Mouse (Mus musculus): ENCODE measurements at regions not wholly inside any gene's neighbourhood (a gene's known extent, or its start where the extent isn't known, plus 50 kb on each side); places are given as distances from the start of the nearest gene placed in this dataset.

DNA sequence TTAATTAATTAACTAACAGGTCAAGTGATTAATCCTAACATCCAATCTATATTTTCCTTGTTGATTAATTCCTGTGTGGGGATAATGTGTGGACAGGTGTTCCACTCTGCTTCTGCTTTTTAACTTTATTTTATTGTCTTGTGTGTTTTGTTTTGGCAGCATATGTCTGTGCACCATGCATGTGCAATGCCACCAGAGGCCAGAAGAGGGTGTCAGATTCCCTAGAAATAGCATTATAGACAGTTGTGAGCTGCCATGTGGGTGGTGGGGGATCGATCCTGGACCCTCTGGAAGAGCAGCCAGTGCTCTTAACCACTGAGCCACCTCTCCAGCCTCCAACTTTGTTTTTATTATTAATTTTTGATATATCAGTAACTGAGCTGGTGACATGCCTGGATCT, 65.6 kb downstream of the En1 start:
- no peak for DNase-seq (ENCODE audit: low spot score)

GRCm38 (mm10) chr1:120683532-120684245, 81.5 kb downstream of the En1 start:
- no peak for DNase-seq (ENCODE audit: low spot score)

GRCm38 (mm10) chr1:120685650-120686244, 83.5 kb downstream of the En1 start:
- no peak for DNase-seq (ENCODE audit: low spot score)

GRCm38 (mm10) chr1:120691571-120691970, 89.4 kb downstream of the En1 start:
- no peak for DNase-seq (ENCODE audit: low spot score)

- DNase-seq (ENCODE audit: low spot score), result no peak
Measured at GRCm38 (mm10) chr1:120698189-120698588, 96.0 kb downstream of the En1 start.

DNA sequence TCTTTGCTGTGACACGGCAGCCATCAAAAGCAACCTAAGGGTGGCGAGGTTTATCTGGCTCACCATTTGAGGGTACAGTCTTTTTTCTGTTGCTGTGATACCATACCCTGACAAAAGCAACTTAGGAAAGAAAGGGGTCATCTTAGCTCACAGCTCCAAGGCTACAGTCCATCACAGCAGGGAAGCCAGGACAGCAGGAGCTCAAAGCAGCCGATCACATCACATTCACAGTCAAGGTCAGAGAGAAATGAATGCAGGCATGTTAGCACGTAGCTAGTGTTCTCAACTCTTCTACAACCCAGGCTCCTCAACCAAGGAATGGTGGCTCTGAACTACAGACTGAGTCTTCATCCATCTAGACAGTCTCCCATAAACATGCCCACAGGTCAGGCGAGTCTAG, 102.0 kb downstream of the En1 start:
- no peak for DNase-seq (ENCODE audit: low spot score)

GRCm38 (mm10) chr1:120706011-120706410, 103.8 kb downstream of the En1 start:
- DNase-seq (ENCODE audit: low spot score), result no peak

DNA sequence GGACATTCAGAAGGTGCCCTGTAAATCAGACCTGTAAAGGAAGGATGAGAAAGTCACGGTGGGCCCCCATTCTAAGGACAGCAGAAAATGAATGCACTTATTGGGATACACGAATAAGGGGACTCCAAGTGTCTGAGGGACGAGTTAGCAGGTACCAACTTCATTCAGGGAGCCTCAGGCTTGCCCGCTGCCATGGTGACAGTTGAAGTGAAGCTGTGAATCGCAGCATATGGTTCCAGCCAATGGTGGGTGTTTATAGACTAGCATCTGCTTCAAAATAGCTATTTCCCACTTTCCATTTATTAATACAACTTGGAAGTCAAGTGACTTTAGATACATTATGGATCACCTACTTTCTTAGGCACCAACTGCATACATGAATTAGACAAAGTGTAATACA, 106.3 kb downstream of the En1 start:
- DNase-seq (ENCODE audit: low spot score), result no peak

GRCm38 (mm10) chr1:120715105-120715877, 113.1 kb downstream of the En1 start:
- DNase-seq (ENCODE audit: low spot score), result no peak

GRCm38 (mm10) chr1:120726777-120727176, 124.6 kb downstream of the En1 start:
- no peak for DNase-seq (ENCODE audit: low spot score)

DNA sequence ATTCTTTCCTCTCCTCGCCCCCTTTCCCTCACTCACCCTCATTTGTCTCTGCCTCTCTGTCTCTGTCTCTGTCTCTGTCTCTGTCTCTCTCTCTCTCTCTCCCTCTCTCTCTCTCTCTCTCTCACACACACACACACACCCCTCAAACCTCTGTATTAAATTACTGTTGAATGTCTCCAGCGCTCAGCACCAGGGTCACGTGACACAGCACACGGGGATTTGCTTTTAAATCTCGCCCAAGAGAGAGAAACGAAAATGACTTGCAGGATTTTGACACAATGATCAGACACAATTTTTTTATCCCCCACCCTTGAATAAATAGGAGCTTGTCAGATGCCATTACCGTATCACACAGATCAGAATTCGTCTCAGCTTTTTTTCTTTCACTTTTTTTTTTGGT, 125.2 kb downstream of the En1 start:
- DNase-seq (ENCODE audit: low spot score), result no peak

DNA sequence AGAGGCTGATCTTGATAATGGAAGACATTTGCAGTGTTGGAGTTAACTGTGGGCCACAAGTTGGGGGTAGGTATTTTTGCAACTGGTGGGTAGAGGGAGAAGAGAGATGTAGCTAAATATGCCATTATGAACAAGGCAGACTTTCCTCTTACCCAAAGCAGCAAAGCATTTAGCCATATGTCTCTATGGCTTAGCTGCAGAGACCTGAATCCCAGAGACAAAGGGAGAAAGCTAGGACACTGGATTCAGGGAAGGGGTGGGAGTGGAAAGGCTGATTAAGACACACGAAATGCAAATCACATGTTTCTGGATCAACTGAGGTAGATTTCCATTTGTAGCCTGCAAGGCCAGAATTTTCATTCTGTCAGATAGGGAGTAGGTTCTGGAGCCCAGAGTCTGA, 129.8 kb downstream of the En1 start:
- DNase-seq (ENCODE audit: low spot score), result no peak

DNA sequence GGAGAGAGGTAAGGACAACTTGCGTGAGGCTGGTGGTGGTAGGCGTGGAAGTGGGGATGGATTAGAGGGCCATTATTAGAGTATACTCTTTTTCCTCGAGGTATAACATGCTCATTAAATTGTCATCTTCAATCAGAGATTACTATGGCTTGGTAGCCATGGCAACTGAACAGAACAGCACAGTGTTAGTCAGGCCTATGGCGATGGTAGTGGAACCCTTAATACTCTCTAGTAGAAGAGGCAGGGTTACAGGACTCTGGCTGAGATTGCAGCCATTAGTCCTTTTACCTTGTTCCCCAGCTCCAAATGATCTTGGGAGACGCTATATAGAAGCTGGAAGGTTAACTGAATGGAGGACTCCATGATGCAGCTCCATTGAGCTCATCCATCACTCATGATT, 131.5 kb downstream of the En1 start:
- DNase-seq (ENCODE audit: low spot score), result no peak

- no peak for DNase-seq (ENCODE audit: low spot score)
Measured at GRCm38 (mm10) chr1:120734846-120735245, 132.6 kb downstream of the En1 start.

DNA sequence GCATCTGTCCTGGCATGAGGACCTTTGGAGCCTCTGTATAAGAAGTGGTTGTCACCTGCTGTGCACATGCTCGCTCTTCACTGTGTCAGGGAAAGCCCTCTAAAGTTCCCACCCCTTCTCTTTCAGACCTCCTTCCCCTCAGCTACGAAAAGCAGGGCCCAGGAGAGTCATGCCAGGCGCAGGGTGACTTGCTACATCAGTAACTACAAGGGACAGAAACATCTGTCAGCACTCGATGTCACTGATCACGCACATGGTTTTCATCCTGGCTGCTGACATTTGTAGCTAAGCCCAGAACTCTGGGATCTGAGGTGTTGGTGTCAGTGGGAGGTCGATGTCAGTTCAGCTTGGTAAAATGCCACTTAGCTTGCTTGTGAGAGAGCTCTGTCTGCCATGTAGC, 137.3 kb downstream of the En1 start:
- no peak for DNase-seq (ENCODE audit: low spot score)

GRCm38 (mm10) chr1:120741091-120741740, 139.0 kb downstream of the En1 start:
- DNase-seq (ENCODE audit: low spot score), result peak; percentile 5

DNA sequence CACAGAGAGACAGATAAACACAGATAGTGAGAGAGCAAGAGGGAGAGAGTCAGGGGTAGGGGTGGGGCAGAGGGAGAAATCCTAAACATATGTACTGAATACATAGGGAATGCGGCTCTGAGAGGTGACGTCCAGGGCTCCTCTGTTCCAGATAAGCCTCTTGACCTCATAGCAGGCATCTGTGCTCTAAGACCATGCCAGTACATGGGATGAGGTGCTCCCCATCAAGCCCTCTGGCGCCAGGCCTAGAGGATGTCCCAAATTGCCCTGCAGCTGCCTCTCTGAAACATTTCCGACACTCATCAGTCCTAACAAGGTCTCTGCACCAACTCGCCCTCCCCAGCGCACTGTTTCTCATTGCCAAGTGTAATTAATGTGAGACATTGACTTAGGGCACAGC, 146.7 kb downstream of the En1 start:
- no peak for DNase-seq (ENCODE audit: low spot score)

- no peak for DNase-seq (ENCODE audit: low spot score)
Measured at GRCm38 (mm10) chr1:120753406-120753805, 151.2 kb downstream of the En1 start.

- no peak for DNase-seq (ENCODE audit: low spot score)
Measured at GRCm38 (mm10) chr1:120754337-120754736, 152.1 kb downstream of the En1 start.

DNA sequence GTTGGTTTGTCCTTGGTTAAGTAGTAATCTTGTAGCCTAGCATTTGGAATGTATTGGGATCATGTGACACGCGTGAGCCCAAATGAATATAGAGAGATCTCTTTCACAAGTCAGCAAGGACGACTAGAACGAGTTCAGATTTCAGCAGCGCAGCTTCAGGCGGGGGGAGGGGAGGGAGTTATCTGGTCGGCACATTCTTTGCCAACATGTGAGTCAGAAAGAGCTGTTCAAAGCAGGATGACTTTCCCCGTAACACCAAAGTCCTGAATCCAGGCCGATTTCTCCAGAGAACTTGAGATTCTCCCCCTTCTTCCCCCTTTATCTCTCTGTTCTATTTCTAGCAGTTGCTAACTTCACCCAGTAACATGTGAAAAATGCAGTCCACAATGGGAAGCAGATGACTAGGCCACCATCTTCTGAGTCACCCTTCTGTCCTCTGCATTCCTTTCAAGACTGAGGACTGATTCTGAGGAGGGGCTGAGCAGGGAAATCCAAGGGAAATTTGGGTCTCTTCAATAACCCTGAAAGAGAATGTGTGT, 155.1 kb downstream of the En1 start:
- DNase-seq (ENCODE audit: low spot score), result peak; percentile 7

DNA sequence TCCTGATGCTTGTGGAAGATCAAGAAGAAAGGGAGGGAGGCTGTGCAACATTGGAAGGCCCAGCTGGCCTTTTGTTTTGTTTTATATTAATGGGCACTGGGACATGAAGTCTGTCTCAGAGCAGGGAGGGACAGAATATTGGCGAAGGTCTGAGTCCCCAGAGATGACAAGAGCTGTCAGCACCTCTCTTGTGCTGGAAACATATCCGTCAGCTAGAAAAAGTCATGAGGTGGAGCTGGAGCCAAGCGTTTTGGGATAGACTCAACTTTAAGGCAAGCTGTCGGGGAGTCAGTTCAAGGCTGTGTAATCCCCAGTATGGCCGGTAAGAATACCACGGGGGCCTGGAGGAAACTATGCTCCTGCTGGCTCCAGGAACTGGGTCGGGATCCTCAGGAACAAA, 156.0 kb downstream of the En1 start:
- DNase-seq (ENCODE audit: low spot score), result no peak

DNA sequence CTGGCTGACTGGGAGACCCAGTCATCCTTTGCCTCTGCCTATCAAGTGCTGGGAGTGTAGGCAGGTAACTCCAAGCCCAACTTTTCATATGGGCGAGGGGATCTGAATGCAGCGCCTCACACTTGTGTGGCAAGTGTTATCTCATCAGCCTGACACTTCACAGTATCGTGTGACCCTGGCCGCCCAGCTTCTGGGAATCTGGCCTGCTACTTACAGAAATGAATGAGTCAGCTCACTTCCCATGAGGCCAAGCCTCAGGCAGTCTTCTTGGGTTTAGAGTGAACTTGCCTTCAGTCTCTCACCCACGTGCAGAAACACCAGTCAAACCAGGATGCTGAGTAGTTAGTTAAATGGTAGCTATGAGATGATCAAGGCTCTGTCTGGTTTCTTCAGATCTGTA, 156.5 kb downstream of the En1 start:
- no peak for DNase-seq (ENCODE audit: low spot score)

GRCm38 (mm10) chr1:120759380-120759779, 157.2 kb downstream of the En1 start:
- DNase-seq (ENCODE audit: low spot score), result no peak

Data from testis, postnatal 14 days (tissue).